Mouse (Mus musculus): ENCODE data around the gene Ube2d3.

DNA sequence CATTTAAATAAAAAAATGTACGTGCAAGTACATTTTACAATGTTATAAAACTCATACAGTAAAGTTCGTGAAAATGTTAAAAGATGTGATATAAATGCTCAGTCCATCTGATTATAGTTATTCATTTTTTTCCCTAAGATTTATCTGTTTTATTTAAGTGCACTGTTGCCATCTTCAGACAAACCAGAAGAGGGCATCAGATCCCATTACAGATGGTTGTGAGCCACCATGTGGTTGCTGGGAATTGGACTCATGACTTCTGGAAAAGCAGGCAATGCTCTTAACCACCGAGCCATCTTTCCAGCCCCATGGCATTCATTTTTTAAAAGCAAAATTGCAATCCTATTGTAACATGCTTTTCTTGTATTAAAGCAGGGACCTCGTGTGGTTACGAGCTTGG, 28.7 kb upstream of the Ube2d3 start:
- TF ChIP-seq CTCF (IDR thresholded peaks at IDR 0.05; ENCODE audit: low read depth): peak; percentile 41
- no peak for TF ChIP-seq EP300 (optimal IDR thresholded peaks at IDR 0.05)

Measured in stomach, postnatal 0 days (tissue).